Mouse (Mus musculus) NIH3T3 (cell line): Measurements from ENCODE around the gene Emsy.

Source experiments
- DNase-seq: peaks from one replicate; pipeline ENCODE4 v3.0.0-alpha.2; 2012; ENCODE audit warnings: low read depth

Gene Emsy

GRCm38 (mm10) chr7:98577461-98577860 is 79.1 kb downstream of the Emsy start:
- DNase-seq, result no peak

- no peak for DNase-seq
Measured at GRCm38 (mm10) chr7:98575651-98576239, 80.8 kb downstream of the Emsy start.

GRCm38 (mm10) chr7:98574771-98575191 is 81.8 kb downstream of the Emsy start:
- no peak for DNase-seq

- DNase-seq, result no peak
Measured at GRCm38 (mm10) chr7:98574271-98574670, 82.3 kb downstream of the Emsy start.

GRCm38 (mm10) chr7:98573231-98573781 is 83.3 kb downstream of the Emsy start:
- DNase-seq, result peak; percentile 29

GRCm38 (mm10) chr7:98572223-98572868 is 84.2 kb downstream of the Emsy start:
- no peak for DNase-seq

GRCm38 (mm10) chr7:98570824-98571505 is 85.6 kb downstream of the Emsy start:
- peak; percentile 70 for DNase-seq

GRCm38 (mm10) chr7:98567056-98567455 is 89.5 kb downstream of the Emsy start:
- no peak for DNase-seq

- no peak for DNase-seq
Measured at GRCm38 (mm10) chr7:98564607-98565364, 91.8 kb downstream of the Emsy start.

- DNase-seq, result no peak
Measured at GRCm38 (mm10) chr7:98563991-98564390, 92.6 kb downstream of the Emsy start.

- no peak for DNase-seq
Measured at GRCm38 (mm10) chr7:98562966-98563365, 93.6 kb downstream of the Emsy start.

GRCm38 (mm10) chr7:98562186-98562585 is 94.4 kb downstream of the Emsy start:
- no peak for DNase-seq

- DNase-seq, result no peak
Measured at GRCm38 (mm10) chr7:98561556-98562164, 94.9 kb downstream of the Emsy start.

- peak; percentile 72 for DNase-seq
Measured at GRCm38 (mm10) chr7:98558128-98558921, 98.3 kb downstream of the Emsy start.

- DNase-seq, result no peak
Measured at GRCm38 (mm10) chr7:98556767-98557394, 99.7 kb downstream of the Emsy start.

GRCm38 (mm10) chr7:98551041-98551440 is 105.5 kb downstream of the Emsy start:
- DNase-seq, result no peak

- DNase-seq, result no peak
Measured at GRCm38 (mm10) chr7:98550596-98550995, 106.0 kb downstream of the Emsy start.

- no peak for DNase-seq
Measured at GRCm38 (mm10) chr7:98548839-98549238, 107.7 kb downstream of the Emsy start.

GRCm38 (mm10) chr7:98544556-98544955 is 112.0 kb downstream of the Emsy start:
- no peak for DNase-seq

GRCm38 (mm10) chr7:98543853-98544370 is 112.7 kb downstream of the Emsy start:
- DNase-seq, result peak; percentile 58
